Mouse (Mus musculus): Measurements from ENCODE around the gene Ttll1.

The Ttll1 gene

DNA sequence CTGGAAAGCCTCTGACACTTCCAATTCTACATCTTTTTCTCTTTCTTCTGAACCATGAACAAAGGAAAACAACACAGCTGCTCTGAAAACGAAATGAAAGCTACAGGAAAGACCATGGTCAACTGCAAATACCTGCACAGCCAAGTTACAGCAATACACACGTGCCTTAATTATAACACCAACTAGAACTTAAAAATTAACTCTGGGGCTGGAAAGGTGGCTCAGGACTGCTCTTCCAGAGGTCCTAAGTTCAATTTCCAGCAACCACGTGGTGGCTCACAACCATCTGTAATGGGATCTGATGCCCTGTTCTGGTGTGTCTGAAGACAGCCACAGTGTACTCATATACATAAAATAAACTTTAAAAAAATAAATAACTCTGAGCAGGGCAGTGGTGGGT, 55.7 kb downstream of the Ttll1 start:
- no peak for DNase-seq (ENCODE audit: low spot score)

DNA sequence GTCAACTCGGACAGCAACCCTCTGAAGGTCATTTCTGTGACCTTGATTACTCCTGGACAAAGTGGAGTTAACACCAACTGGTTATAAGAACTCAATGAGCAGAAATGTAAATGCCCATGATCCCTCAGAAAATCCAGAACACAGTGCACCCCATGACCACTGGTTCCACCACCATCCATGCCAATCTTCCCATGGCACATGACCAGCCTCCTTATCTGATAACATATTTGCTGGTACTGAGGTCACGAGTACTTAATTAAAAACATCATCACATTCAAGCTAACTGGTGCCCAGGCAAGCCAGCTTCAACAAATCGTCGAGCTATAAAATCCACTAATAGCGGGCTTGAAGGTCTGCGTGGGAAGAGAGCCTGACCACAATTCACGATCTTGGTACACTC, 56.3 kb downstream of the Ttll1 start:
- DNase-seq (ENCODE audit: low spot score) = no peak

DNA sequence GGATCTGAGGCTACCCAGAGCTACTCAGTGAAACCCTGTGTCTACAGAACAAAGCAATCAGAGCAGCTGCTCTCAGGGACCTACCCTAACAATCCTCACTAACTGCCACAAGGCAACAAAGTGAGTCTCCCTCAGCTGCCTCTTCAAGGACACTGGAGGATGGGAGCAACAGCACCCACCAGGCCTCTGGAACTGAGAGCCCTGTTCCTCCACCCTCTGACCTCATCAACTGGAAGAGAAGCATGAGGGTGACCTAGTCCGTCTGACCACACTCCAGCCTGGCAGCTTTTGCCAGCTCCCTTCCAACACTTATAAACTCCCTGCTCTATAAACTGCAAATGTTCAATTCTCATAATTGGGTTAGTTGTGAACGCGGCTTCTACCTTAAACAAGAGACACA, 56.8 kb downstream of the Ttll1 start:
- DNase-seq (ENCODE audit: low spot score) = no peak

DNA sequence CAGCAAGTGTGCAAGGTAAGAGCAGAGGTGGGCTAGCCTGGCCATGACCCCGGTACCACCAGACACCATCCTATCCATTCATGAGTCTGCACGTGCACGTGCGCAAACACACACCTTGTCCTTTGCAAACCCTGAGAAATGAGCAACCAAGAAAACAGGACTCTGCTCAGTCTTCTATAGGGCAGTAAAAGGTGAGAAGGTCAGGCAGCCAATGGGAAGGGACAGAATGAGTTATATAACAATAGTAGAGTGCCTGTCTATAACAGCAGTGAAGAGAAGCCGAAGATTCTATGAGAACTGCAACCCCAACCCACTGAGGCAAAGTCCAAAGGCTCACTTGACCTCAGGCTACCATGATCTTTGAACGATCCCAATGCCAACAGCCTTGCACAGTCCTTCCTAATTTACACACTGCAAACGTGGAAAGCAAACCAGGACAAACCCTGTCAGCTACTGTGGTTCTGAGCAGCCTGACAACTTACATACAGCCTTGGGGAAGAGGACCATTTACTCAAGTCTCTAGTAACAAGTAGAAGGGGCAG, 58.4 kb downstream of the Ttll1 start:
- DNase-seq (ENCODE audit: low spot score) = no peak

DNA sequence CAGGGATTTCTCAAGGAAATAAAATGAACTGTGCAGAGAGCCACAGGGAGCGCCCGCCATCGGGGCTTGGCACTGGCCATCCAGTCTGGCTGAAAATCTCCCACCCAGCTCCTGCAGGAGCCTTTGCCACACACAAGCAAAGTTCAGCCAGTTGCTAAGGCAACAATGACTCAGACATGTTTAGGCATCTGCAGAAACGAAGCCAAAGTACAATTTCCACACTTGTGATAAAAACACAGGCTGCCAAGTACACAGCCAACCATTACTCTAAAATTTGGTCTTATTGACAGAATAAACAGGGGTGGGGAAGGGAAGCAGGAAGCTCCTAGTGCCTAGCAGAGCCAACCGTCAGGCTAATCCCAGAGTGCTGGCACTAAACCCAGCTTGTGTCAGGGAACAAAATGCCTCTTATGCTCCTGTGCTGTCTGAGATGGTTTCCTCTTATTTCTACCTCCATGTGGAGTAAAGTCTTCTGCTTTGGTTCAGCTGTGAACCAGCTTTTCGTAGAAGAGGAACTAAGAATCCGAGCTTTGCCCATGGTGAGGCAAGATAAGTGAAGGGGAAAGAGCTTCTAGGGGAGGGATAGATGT, 59.0 kb downstream of the Ttll1 start:
- no peak for DNase-seq (ENCODE audit: low spot score)

DNA sequence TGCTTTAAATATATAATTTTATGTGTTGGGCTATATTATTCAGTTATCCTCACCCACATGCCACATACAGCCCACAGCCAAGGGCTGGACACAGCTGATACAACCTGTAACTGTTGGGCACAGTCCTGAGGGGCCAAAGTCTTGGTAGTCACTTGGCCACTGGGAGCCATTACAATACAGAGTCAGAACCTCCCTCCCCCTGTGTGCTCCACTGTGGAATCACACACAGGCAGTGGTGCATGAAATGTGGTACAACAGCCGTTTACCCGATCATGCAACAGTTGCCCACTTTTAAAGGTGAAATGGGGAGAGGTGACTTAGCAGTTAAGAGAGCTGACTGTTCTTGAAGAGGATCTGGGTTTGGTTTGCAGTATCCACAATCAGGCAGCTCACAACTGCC, 60.7 kb downstream of the Ttll1 start:
- DNase-seq (ENCODE audit: low spot score) = no peak

DNA sequence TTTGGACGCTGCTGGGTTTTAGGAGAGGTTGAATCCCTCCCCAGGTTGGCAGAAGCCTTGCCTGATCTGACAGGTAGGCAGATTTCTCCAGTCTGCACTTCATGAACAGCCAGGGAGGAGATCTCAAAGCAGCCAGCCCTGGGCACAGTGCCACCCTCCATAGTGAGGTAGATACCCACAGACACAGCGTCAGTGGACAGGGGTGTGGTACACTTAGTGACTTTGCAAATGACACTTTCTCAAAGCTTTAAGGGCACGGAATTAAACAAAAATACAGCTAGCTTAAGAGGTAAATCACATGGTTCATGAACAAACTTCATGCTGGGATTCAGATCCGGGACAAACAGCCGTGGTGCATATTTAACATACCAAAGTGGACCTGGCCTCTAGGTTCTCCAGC, 62.0 kb downstream of the Ttll1 start:
- no peak for DNase-seq (ENCODE audit: low spot score)

DNA sequence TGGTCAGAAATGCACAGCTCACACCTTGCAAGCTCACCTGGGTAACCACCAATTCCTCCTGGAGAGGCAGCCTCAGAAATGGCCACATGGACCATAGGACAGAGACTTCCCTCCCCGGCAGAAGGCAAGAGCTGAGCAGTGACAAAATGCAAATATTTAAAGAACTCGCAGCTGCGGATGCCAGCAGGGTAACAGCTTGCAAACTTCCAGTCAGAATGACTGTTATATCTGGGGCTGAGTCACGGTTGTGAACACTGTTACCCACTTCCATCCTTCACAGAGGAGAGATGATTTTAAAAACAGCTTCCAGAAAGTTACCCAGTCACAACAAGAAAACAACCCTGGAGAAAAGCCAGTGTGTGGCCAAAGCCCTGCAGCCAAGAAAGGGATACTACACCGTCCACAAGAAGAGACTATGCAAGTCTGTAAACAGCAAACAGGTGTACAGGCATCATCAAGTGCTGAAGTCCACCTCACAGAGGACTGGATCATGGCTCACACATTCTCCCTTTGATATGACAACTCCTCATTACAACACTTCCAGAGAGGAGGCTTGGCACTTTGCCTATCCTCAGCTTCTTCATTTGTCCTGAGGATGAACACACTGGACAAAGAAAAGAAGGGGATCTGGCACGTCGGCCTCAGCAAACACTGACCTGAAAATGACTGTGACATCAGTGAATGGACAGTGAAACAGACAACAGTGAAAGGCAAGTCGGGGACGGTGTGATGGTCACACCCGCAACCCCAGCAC, 62.7 kb downstream of the Ttll1 start:
- DNase-seq (ENCODE audit: low spot score) = no peak

DNA sequence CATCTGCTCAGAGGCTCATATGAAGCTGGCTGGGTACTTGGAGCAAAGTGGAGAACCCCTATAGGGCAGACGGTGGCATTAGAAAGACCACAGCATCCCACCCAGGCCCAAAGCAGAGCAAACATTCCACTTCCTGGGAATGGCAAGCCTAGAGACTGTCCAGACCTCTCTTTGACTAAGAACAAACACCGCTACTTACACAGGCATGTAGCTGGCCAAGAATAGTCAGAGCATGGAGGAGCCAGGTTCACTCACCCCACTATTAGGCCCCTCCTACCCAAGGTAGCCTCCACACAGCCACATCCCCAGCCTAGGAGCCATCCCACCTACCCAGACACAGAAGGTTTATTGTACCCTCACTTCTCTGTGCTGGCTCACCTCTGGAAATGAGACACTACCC, 64.8 kb downstream of the Ttll1 start:
- no peak for DNase-seq (ENCODE audit: low spot score)

DNA sequence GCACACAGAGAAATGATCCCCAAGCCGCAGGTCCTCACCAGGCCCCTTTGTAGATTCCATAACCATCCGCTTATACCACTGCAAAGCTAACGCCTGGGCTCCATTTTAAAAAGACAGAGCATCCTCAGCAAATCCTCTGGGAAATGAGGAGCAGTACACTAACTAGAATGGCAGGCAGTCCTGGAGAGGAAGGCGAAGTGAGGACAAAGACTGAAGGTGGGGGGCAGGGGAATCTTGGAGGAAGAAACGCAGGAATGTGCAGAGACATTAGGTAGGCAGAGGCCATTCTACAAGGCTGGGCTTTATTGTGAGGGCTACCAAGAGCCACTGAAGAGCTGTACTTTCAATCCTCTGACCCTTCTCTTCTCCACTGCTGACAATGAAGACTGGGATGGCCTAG, 65.3 kb downstream of the Ttll1 start:
- DNase-seq (ENCODE audit: low spot score) = no peak

DNA sequence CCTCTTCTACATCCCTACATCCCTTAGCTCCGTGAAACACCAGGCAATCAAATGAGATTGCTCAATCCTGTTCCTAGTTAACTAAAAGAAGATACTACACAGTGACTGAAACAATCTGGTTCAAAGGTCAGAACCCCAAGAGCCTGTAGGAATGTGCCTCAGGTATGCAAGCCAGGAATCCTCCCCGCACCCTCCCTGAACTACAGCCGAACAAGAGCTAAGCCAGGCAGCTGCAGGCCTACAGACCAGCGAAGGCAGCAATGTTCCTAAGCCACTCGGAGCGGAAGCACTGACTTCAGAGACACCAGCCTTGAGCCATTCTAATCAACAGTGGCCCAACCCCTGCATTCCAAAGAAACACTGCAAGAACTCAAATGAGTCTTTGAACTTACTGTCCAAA, 66.3 kb downstream of the Ttll1 start:
- DNase-seq (ENCODE audit: low spot score) = no peak

DNA sequence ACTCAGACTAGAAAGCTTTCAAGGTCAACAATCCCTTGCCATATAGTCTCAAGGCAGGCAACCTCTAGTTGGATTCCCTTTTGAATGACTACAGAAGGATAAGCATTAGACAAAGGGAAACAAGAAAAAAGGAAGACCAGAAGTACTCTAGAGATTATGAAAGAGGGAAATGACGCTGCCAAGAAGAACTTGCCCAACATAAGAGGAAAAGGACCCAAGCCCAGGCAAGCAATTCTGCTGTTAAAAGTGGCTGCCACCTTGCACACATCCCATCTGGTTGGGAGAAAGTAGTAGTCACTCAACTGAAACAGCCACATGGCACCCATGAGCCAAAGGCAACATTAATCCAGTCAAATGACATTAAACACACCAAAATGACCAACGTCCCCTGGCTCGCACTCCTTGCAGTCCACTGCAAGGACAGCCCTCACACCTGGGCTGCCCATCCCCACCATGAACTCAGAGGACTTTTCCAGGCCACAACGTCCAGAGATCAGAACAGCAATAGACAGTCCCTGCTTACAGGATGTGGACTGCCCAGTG, 68.1 kb downstream of the Ttll1 start:
- no peak for DNase-seq (ENCODE audit: low spot score)

DNA sequence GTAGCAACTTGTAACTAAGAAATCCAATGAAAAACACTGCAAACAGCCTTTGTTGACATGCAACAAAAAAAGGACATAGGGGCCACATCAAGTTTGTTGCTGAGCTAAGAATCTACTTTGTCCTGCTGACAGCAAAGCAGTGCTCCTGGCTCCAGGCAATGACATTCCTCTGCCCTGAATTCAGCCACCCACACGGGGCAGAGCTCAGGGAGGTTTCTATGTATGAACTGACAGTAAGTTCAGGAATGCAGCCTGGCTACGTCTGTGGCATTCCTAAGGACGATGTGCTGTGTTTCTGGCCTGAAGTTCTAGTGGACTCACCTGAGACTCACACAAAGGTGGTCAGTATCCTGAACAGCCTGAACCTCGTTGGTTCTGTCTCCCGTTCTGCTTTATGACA, 70.0 kb downstream of the Ttll1 start:
- DNase-seq (ENCODE audit: low spot score) = no peak

DNA sequence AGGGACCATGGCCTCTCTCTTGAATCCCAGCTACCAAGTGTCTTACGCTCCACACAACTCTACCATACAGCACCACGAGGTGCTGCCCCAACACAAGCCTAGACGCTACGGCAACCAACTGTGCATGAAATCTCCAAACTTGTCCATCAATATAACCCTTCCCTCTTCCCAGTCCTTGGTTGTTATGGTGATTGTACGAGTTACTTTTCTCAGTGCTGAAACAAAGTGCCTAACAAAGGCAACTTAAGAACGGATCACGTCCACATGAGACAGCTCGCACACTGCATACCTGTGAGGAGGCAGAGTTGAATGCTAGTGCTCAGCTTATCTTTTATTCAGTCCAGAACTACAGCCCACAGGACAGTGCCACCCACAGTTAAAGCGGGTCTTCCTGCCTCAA, 74.2 kb downstream of the Ttll1 start:
- DNase-seq (ENCODE audit: low spot score) = no peak

DNA sequence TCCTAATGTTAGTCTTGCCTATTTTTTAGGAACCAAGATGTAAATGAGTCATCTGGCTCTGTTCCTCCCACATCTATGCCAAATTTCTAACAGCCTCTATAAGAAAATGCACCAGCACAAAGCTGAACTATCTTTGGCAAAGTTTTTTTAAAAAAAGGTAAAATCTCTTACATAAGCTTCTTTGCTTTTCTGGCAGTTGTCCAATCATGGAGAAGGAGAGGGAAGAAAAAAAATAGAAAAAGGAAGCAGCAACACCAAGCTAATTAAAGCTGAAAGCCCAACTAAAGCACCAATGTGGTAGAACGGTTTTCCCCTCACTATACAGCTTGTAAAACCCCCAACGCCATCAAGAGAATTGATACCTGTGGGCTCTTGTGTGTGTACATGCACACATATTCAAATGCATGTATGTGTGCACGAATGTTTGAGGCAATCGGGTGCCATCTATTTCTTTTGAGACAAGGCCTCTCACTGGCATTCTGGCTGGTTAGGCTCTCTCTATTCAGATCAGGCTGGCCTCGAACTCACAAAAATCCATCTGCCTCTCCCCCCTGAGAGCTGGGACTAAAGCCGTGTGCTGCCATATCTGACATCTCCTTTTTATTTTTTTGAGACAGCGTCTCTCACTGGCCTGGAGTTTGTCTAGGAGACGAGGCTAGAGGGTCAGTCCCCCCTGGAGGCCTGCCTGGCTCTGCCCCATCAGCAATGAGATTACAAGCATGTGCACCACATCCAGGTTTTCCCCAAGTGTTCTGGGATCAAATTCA, 75.2 kb downstream of the Ttll1 start:
- DNase-seq (ENCODE audit: low spot score) = no peak

DNA sequence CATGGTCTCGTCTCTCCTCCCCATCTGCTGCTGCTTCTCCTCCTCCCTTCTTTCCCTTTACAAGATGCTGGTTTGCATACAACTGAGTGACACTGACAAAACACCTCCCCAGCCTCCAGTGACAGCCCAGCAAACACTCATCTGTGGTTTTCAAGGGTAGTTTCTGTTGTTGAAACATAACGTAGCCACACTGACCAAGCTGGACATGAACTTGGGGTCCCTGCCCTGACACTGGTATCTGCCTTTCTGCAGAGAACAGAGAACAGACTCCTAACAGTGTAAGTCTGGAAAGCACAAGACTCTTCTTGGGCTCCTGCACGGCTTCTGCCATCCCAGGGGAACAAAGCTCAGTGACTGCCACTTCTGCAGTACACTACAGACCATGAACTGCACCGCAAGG, 76.0 kb downstream of the Ttll1 start:
- no peak for DNase-seq (ENCODE audit: low spot score)

All from testis, postnatal 14 days (tissue).